In genomic region chr15:6564977-6565421, GRCm38 (mm10) we compare ENCODE assay signal across 7 mouse cellular contexts. TPM values are rescaled to one million over a fixed set of nuclear protein-coding genes. Genes with fewer than 3 reads are reported as not detected.
DNase-seq lines count a peak whose midpoint lies in the region; ATAC-seq and TF ChIP-seq lines count a peak whose summit lies in the region.

No protein-coding gene starts in this region.

- H3K9me3 ChIP-seq in forebrain, postnatal 0 days (ENCODE audit: low read length) = no peaks in the 10 kb centered on the region
- H3K9me3 ChIP-seq in hindbrain, embryonic 11.5 days (ENCODE audit: control insufficient read depth, low read length) = no peaks in the 10 kb centered on the region
- H3K9me3 ChIP-seq in limb, embryonic 15.5 days = no peaks in the 10 kb centered on the region
- H3K9me3 ChIP-seq in midbrain, embryonic 13.5 days = no peaks in the 10 kb centered on the region

- peak; percentile 92 for DNase-seq in NIH3T3 (ENCODE audit: low read depth)
- DNase-seq in adrenal gland, postnatal 10 days = peak; percentile 83
- peak; percentile 27 for DNase-seq in forebrain, postnatal 0 days
- DNase-seq in hindbrain, embryonic 11.5 days (ENCODE audit: low spot score) = peak; percentile 58
- DNase-seq in yolk sac, embryonic 10.5 days (ENCODE audit: low spot score) = peak; percentile 87

- H3K4me1 ChIP-seq in forebrain, postnatal 0 days (ENCODE audit: insufficient read depth) = no peaks in the 10 kb centered on the region
- H3K4me1 ChIP-seq in hindbrain, embryonic 11.5 days (replicated peaks; ENCODE audit: control insufficient read depth, insufficient read depth, low read length) = no peaks in the 10 kb centered on the region
- peaks cover 4% of the 10 kb centered on the region; the same call in 1 of the 2 replicates for H3K4me1 ChIP-seq in limb, embryonic 15.5 days
- 0 out of 2 replicates have a peak, but pooled peaks cover 5% of the 10 kb centered on the region for H3K4me1 ChIP-seq in midbrain, embryonic 13.5 days (replicated peaks)

- ATAC-seq in forebrain, postnatal 0 days = peak; percentile 34; the same call in 1 of the 2 replicates
- ATAC-seq in hindbrain, embryonic 11.5 days (ENCODE audit: low FRiP score) = peak; percentile 80; the same call in 1 of the 2 replicates
- peak; percentile 67 for ATAC-seq in limb, embryonic 15.5 days (ENCODE audit: insufficient number of reproducible peaks, low FRiP score, low TSS enrichment, low read depth)
- peak; percentile 80 for ATAC-seq in midbrain, embryonic 13.5 days

- no peak overlapping the region for H3K27ac ChIP-seq in forebrain, postnatal 0 days (ENCODE audit: low read depth, low read length)
- no peak overlapping the region for H3K27ac ChIP-seq in hindbrain, embryonic 11.5 days (ENCODE audit: low read depth, low read length)
- H3K27ac ChIP-seq in limb, embryonic 15.5 days = no peak overlapping the region
- H3K27ac ChIP-seq in midbrain, embryonic 13.5 days = no peak overlapping the region

- H3K4me2 ChIP-seq in forebrain, postnatal 0 days (ENCODE audit: low read depth) = peak overlapping the region; percentile 35
- no peak overlapping the region for H3K4me2 ChIP-seq in hindbrain, embryonic 11.5 days (replicated peaks; ENCODE audit: low read depth, low read length)
- H3K4me2 ChIP-seq in limb, embryonic 15.5 days = peak overlapping the region; percentile 26; the same call in 1 of the 2 replicates
- H3K4me2 ChIP-seq in midbrain, embryonic 13.5 days (replicated peaks) = peak overlapping the region; percentile 27; the same call in 1 of the 2 replicates

- 28% methylated on average over 11 of the region's 11 CpGs for WGBS in forebrain, postnatal 0 days
- 18% methylated on average over 11 of the region's 11 CpGs for WGBS in hindbrain, embryonic 11.5 days
- 24% methylated on average over 11 of the region's 11 CpGs for WGBS in limb, embryonic 15.5 days
- 28% methylated on average over 11 of the region's 11 CpGs for WGBS in midbrain, embryonic 13.5 days

- H3K36me3 ChIP-seq in forebrain, postnatal 0 days (ENCODE audit: insufficient read depth) = no peaks in the 10 kb centered on the region
- H3K36me3 ChIP-seq in hindbrain, embryonic 11.5 days (ENCODE audit: control insufficient read depth, insufficient read depth, low read length) = no peaks in the 10 kb centered on the region
- H3K36me3 ChIP-seq in limb, embryonic 15.5 days = no peaks in the 10 kb centered on the region
- H3K36me3 ChIP-seq in midbrain, embryonic 13.5 days = no peaks in the 10 kb centered on the region

- no peak for TF ChIP-seq CTCF in forebrain, postnatal 0 days (IDR thresholded peaks at IDR 0.05; ENCODE audit: low read depth)

- no peak overlapping the region for H3K9ac ChIP-seq in forebrain, postnatal 0 days
- H3K9ac ChIP-seq in hindbrain, embryonic 11.5 days (ENCODE audit: low read depth, low read length) = no peak overlapping the region
- H3K9ac ChIP-seq in limb, embryonic 15.5 days = no peak overlapping the region
- H3K9ac ChIP-seq in midbrain, embryonic 13.5 days (replicated peaks) = no peak overlapping the region; the same call in 1 of the 2 replicates

- no peak overlapping the region for H3K4me3 ChIP-seq in forebrain, postnatal 0 days (ENCODE audit: low read depth, low read length)
- H3K4me3 ChIP-seq in hindbrain, embryonic 11.5 days (ENCODE audit: low read depth, low read length) = no peak overlapping the region
- H3K4me3 ChIP-seq in limb, embryonic 15.5 days = no peak overlapping the region
- no peak overlapping the region for H3K4me3 ChIP-seq in midbrain, embryonic 13.5 days (replicated peaks)

- no peaks in the 10 kb centered on the region for H3K27me3 ChIP-seq in forebrain, postnatal 0 days (ENCODE audit: insufficient read depth, low read length)
- H3K27me3 ChIP-seq in hindbrain, embryonic 11.5 days (ENCODE audit: control insufficient read depth, insufficient read depth, low read length) = no peaks in the 10 kb centered on the region
- H3K27me3 ChIP-seq in limb, embryonic 15.5 days = no peaks in the 10 kb centered on the region
- no peaks in the 10 kb centered on the region for H3K27me3 ChIP-seq in midbrain, embryonic 13.5 days

RNA-seq across cellular contexts. Expression of gene Fyb, which starts 42.3 kb away (rescaled TPM):
- total RNA-seq in adrenal gland, postnatal 10 days (2021) = 10 to 100 TPM; 34.7 to 43.9 TPM
- total RNA-seq in forebrain, postnatal 0 days (2014; rRNA removed) = 0.54 and 0.95 TPM in 2 replicates
- 1.9 and 2.2 TPM in 2 replicates for polyA plus RNA-seq in forebrain, postnatal 0 days (2015; fragmentation: Nextera tagmentation; extraction: Ambion mirVana)
- 4.8 and 5.8 TPM in 2 replicates for polyA plus RNA-seq in hindbrain, embryonic 11.5 days (2014; fragmentation: Nextera tagmentation; extraction: Ambion mirVana)
- 10.3 and 13.0 TPM in 2 replicates for polyA plus RNA-seq in limb, embryonic 15.5 days (2015; fragmentation: Nextera tagmentation; extraction: Ambion mirVana)
- 2.7 and 4.1 TPM in 2 replicates for polyA plus RNA-seq in midbrain, embryonic 13.5 days (2015; fragmentation: Nextera tagmentation; extraction: Ambion mirVana)

Comparison
In these comparisons a context has a peak if more than half of its experiments do, and no peak if none do; other contexts are left out.
1. DNase-seq: peak in every context shown above with its lines; median percentile 92 in NIH3T3; 87 in yolk sac, embryonic 10.5 days; 83 in adrenal gland, postnatal 10 days; 58 in hindbrain, embryonic 11.5 days; 27 in forebrain, postnatal 0 days.